Mouse (Mus musculus): ENCODE measurements around the gene Thada. TPM values are rescaled to one million over a fixed set of nuclear protein-coding genes. Genes with fewer than 3 reads are reported as not detected.
A peak's percentile ranks its signal among the peaks of the same experiment; 100 is the strongest.

Gene Thada
- total and polyA plus RNA-seq, 2 experiments from 2014 or later: 3.3 to 15.7 TPM

- H3K4me3 ChIP-seq (ENCODE audit: low read length): no peak overlapping the region
- no peak for TF ChIP-seq CTCF (IDR thresholded peaks at IDR 0.05; ENCODE audit: low read depth)
- no peak overlapping the region for H3K27ac ChIP-seq
Observed at GRCm38 (mm10) chr17:84278193-84278953, 187.6 kb downstream of the Thada start.

GRCm38 (mm10) chr17:84274999-84275398 lies 191.0 kb downstream of the Thada start:
- H3K36me3 ChIP-seq (ENCODE audit: insufficient read depth, low read length): no peaks in the 10 kb centered on the region
- no peaks in the 10 kb centered on the region for H3K27me3 ChIP-seq (ENCODE audit: insufficient read depth, low read length)
- 0 out of 2 replicates have a peak, but pooled peaks cover 4% of the 10 kb centered on the region for H3K4me1 ChIP-seq (ENCODE audit: insufficient read depth, low read length)
- H3K9ac ChIP-seq (replicated peaks; ENCODE audit: low read length): no peak overlapping the region
- ATAC-seq (no peak), DNase-seq (ENCODE audit: low spot score) (no peak)
- H3K4me3 ChIP-seq (ENCODE audit: low read length): no peak overlapping the region
- WGBS: 71% methylated on average over 3 of the region's 3 CpGs
- TF ChIP-seq CTCF (IDR thresholded peaks at IDR 0.05; ENCODE audit: low read depth): no peak
- no peaks in the 10 kb centered on the region for H3K9me3 ChIP-seq (ENCODE audit: low read length)
- H3K4me2 ChIP-seq (ENCODE audit: low read depth, low read length): no peak overlapping the region
- H3K27ac ChIP-seq: peak overlapping the region; percentile 11; the same call in 1 of the 2 replicates

More at GRCm38 (mm10) chr17:84278193-84278953, 187.6 kb downstream of the Thada start:
- no peaks in the 10 kb centered on the region for H3K36me3 ChIP-seq (ENCODE audit: insufficient read depth, low read length)
- H3K4me1 ChIP-seq (ENCODE audit: insufficient read depth, low read length): 0 out of 2 replicates have a peak, but pooled peaks cover 4% of the 10 kb centered on the region
- DNase-seq (ENCODE audit: low spot score) (no peak), ATAC-seq (no peak)
- no peaks in the 10 kb centered on the region for H3K27me3 ChIP-seq (ENCODE audit: insufficient read depth, low read length)
- WGBS: 88% methylated on average over 5 of the region's 5 CpGs
- no peaks in the 10 kb centered on the region for H3K9me3 ChIP-seq (ENCODE audit: low read length)
- no peak overlapping the region for H3K9ac ChIP-seq (replicated peaks; ENCODE audit: low read length)
- H3K4me2 ChIP-seq (ENCODE audit: low read depth, low read length): no peak overlapping the region

- no peak overlapping the region for H3K4me3 ChIP-seq (ENCODE audit: low read length)
- WGBS: 30% methylated on average over 6 of the region's 6 CpGs
- no peaks in the 10 kb centered on the region for H3K9me3 ChIP-seq (ENCODE audit: low read length)
- peak; percentile 62 for DNase-seq (ENCODE audit: low spot score)
- TF ChIP-seq CTCF (IDR thresholded peaks at IDR 0.05; ENCODE audit: low read depth): peak; percentile 26; the same call in 1 of the 2 replicates
- H3K4me1 ChIP-seq (ENCODE audit: insufficient read depth, low read length): 0 out of 2 replicates have a peak, but pooled peaks cover 4% of the 10 kb centered on the region
- H3K27ac ChIP-seq: peak overlapping the region; percentile 64
- no peak overlapping the region for H3K4me2 ChIP-seq (ENCODE audit: low read depth, low read length)
- no peaks in the 10 kb centered on the region for H3K27me3 ChIP-seq (ENCODE audit: insufficient read depth, low read length)
- H3K36me3 ChIP-seq (ENCODE audit: insufficient read depth, low read length): no peaks in the 10 kb centered on the region
- H3K9ac ChIP-seq (replicated peaks; ENCODE audit: low read length): no peak overlapping the region
- peak; percentile 38; the same call in 1 of the 2 replicates for ATAC-seq
Observed at GRCm38 (mm10) chr17:84274163-84274562, 191.8 kb downstream of the Thada start.

GRCm38 (mm10) chr17:84272557-84273261 lies 193.3 kb downstream of the Thada start:
- H3K4me3 ChIP-seq (ENCODE audit: low read length): no peak overlapping the region
- H3K9ac ChIP-seq (replicated peaks; ENCODE audit: low read length): no peak overlapping the region
- peak; percentile 38 for DNase-seq (ENCODE audit: low spot score)
- no peak overlapping the region for H3K27ac ChIP-seq
- ATAC-seq: no peak
- no peaks in the 10 kb centered on the region for H3K36me3 ChIP-seq (ENCODE audit: insufficient read depth, low read length)
- H3K4me1 ChIP-seq (ENCODE audit: insufficient read depth, low read length): 0 out of 2 replicates have a peak, but pooled peaks cover 4% of the 10 kb centered on the region
- H3K9me3 ChIP-seq (ENCODE audit: low read length): no peaks in the 10 kb centered on the region
- WGBS: 58% methylated on average over 5 of the region's 5 CpGs
- H3K4me2 ChIP-seq (ENCODE audit: low read depth, low read length): no peak overlapping the region
- TF ChIP-seq CTCF (IDR thresholded peaks at IDR 0.05; ENCODE audit: low read depth): no peak
- no peaks in the 10 kb centered on the region for H3K27me3 ChIP-seq (ENCODE audit: insufficient read depth, low read length)

DNA sequence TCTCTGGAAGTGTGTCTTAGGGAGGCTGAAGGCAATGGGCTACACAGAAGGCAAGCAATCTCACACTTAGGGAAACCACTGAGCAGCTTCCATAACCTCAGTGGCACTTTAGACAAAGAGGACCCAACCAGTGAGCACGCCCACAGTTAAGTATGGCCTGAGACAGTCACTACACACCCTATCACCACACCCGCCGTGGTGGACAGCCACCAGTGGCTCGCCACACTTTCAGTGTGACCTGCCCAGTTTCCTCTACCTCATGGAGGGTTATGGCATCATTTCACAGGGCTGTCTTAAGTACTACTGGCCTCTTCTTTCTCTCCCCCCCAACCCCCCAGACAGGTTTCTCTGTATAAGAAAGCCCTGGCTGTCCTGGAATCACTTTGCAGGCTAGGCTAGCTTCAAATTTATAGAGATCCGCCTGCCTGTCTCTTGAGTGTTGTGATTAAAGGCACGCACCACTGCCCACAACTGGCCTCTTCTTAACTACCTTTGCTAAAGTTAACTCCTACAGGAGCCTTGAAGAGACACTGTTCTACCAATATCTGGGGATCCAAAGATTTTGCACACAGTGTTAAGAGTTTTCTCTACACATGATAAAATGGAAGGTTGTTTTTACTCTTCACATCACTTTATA lies 194.3 kb downstream of the Thada start:
- no peak for TF ChIP-seq CTCF (IDR thresholded peaks at IDR 0.05; ENCODE audit: low read depth)
- H3K9ac ChIP-seq (replicated peaks; ENCODE audit: low read length): no peak overlapping the region
- no peak for ATAC-seq
- H3K27me3 ChIP-seq (ENCODE audit: insufficient read depth, low read length): no peaks in the 10 kb centered on the region
- 0 out of 2 replicates have a peak, but pooled peaks cover 4% of the 10 kb centered on the region for H3K4me1 ChIP-seq (ENCODE audit: insufficient read depth, low read length)
- no peak for DNase-seq (ENCODE audit: low spot score)
- 90% methylated on average over 6 of the region's 6 CpGs for WGBS
- H3K36me3 ChIP-seq (ENCODE audit: insufficient read depth, low read length): no peaks in the 10 kb centered on the region
- H3K4me2 ChIP-seq (ENCODE audit: low read depth, low read length): no peak overlapping the region
- H3K4me3 ChIP-seq (ENCODE audit: low read length): no peak overlapping the region
- H3K9me3 ChIP-seq (ENCODE audit: low read length): no peaks in the 10 kb centered on the region
- no peak overlapping the region for H3K27ac ChIP-seq

DNA sequence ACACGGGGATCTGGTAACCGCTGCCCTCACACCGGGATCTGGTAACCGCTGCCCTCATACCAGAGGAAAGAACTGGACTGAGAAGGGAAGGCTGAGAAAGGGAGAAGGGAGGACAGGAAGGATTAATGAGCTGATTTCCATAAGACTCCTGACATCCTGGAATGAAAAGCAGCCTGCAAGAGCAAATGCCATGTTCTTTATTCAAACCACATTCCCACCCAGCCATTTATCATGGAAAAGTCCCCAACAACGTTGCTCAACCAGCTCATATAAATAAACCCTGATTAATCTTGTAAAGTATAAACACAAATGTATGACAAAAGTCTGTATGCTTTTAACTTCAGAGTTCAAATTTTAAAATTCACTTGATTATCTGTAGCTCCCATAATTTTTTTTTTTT lies 196.3 kb downstream of the Thada start:
- no peaks in the 10 kb centered on the region for H3K36me3 ChIP-seq (ENCODE audit: insufficient read depth, low read length)
- H3K27ac ChIP-seq: no peak overlapping the region
- no peak overlapping the region for H3K9ac ChIP-seq (replicated peaks; ENCODE audit: low read length)
- H3K4me3 ChIP-seq (ENCODE audit: low read length): no peak overlapping the region
- ATAC-seq (no peak), DNase-seq (ENCODE audit: low spot score) (no peak)
- no peak overlapping the region for H3K4me2 ChIP-seq (ENCODE audit: low read depth, low read length)
- H3K4me1 ChIP-seq (ENCODE audit: insufficient read depth, low read length): no peaks in the 10 kb centered on the region
- TF ChIP-seq CTCF (IDR thresholded peaks at IDR 0.05; ENCODE audit: low read depth): no peak
- H3K27me3 ChIP-seq (ENCODE audit: insufficient read depth, low read length): no peaks in the 10 kb centered on the region
- H3K9me3 ChIP-seq (ENCODE audit: low read length): no peaks in the 10 kb centered on the region
- 85% methylated on average over 5 of the region's 5 CpGs for WGBS

Measured in hindbrain, postnatal 0 days (tissue).